Mouse (Mus musculus) adrenal gland, postnatal 10 days (tissue): ENCODE measurements around the gene CK137956. TPM values are rescaled to one million over a fixed set of nuclear protein-coding genes. Genes with fewer than 3 reads are reported as not detected.

Experiments
- DNase-seq: peaks from one replicate; pipeline ENCODE4 v3.0.0; 2021; ENCODE audit warnings: mixed read lengths
- total RNA-seq, 2 experiments: library from RNA; stranded (reverse); gene quantifications; 2 replicates each; pipeline ENCODE4 v1.2.3; 2021

Gene CK137956
- total RNA-seq, 2 experiments from 2014 or later: not detected

DNA sequence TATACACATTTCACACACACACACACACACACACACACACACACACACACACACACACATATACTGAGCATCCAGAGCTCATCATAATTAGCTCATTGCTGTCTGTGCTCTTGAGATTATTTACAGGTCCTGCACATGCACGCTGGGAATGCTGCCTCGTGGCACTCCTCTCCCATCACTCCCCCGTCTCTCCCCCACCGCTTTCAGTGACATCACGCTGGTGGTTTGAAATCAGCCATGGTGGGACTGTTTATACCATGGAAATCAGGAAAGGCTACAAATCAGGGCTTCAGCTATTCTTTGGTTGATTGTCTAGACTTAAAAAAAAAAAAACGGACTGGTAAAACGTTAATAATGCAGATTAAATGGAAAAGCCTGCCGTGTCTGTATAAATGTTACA, 63.6 kb downstream of the CK137956 start:
- no peak for DNase-seq

DNA sequence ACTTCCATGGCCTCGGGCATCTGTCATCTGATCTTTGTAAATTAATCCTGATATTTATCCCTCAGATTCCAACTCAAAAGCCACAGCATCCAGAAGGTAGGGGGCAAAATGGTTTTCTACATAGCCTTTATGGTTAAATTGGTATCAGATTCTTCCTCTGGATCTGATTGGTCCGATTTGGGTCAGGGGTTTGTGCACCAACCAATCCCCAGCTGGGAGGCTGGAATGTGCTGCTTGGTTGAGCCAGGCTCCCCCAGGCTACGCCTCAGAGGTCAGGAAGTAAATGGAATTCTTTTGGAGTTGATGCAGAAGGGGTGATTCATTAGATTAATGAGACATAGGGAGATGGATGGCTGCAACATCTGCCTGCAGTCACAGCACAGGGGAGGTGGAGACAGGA, 66.8 kb downstream of the CK137956 start:
- DNase-seq: no peak

DNA sequence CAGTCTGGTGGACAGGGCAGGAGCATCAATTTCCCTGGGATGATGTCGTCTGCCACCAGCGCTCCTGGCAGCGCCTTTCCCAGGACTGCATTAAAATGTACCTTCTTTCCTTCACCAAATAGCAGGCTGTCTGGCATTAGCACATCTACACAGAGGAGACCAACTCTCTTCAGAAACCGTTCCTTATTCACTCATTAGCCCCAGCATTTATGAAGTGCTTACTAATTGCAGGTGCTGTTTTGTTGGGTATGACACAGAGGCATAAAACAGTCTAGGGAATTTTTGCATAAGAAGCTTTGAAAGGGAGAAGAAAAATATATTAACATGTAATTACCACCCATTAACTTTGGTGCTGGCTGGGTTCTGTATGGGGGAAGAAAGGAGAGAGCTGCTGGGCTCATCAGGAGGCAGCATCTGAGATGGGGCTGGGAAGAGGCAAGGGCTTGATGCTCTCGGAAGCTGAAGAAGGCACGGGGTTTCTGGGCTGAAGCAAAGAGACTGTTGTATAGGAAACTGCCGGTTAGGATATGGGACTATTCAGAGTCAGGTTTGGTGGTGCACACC, 69.8 kb downstream of the CK137956 start:
- DNase-seq: no peak

DNA sequence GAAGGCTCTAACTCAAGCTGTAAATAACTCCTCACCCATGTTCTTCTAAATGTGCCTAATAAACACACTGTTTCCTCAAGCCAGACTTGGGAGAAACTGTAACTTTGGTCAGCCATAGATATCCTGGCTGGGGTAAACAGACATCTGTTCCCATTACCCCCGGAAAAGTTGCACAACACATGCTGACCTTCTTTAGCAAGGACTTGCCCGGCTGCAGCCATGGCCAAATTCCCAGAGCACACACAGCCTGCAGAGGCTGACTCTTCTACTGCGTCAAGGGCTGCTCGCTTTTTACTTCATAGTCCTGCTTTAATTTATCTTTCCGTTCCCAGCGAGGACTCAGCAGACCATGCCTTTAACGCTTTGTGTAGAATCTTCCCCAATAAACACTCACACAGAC, 81.7 kb downstream of the CK137956 start:
- DNase-seq: peak; percentile 33

- DNase-seq: no peak
These were observed 91.8 kb downstream of the CK137956 start for GRCm38 (mm10) chr4:127878966-127879365.

Other genes with a start within 250 kb of the CK137956 start
- 1 to 10 TPM in 1 of 2 experiments, under 1 TPM in 1; 0.93 to 2.4 TPM for gene Csmd2, start 16.9 kb upstream of the CK137956 start, total RNA-seq